Mouse (Mus musculus) liver, embryonic 11.5 days (tissue): ENCODE results near the gene Lsm14a. TPM values are rescaled to one million over a fixed set of nuclear protein-coding genes. Genes with fewer than 3 reads are reported as not detected.

ENCODE experiments used
- ATAC-seq: fragments of 200-750 bp; cut with Nextera tagmentation; replicated peaks from 2 replicates; pipeline ENCODE4 v1.8.0; 2017; ENCODE audit warnings: moderate number of reproducible peaks, mild to moderate bottlenecking, moderate TSS enrichment, moderate library complexity; ENCODE audit not compliant: low FRiP score
- DNase-seq: peaks from one replicate; pipeline ENCODE4 v3.0.0-alpha.2; 2017; ENCODE audit warnings: low spot score
- H3K27ac ChIP-seq: fragments of 300-500 bp; sonication (generic); 2 replicates; pipeline ENCODE4 v1.5.1; 2014; ENCODE audit warnings: mild to moderate bottlenecking, low read depth, low read length, control low read depth
- H3K27me3 ChIP-seq: fragments of 300-500 bp; sonication (generic); replicated peaks from 2 replicates; pipeline ENCODE4 v1.6.1; 2014; ENCODE audit warnings: low read length, mixed read lengths; ENCODE audit not compliant: control insufficient read depth, insufficient read depth
- H3K36me3 ChIP-seq: fragments of 300-500 bp; sonication (generic); 2 replicates; pipeline ENCODE4 v1.6.1; 2014; ENCODE audit warnings: mild to moderate bottlenecking, low read length, moderate library complexity, mixed read lengths; ENCODE audit not compliant: control insufficient read depth, insufficient read depth
- H3K4me1 ChIP-seq: fragments of 300-500 bp; sonication (generic); replicated peaks from 2 replicates; pipeline ENCODE4 v1.6.1; 2014; ENCODE audit warnings: low read length, mixed read lengths; ENCODE audit not compliant: control insufficient read depth, insufficient read depth
- H3K4me2 ChIP-seq: fragments of 300-500 bp; sonication (generic); 2 replicates; pipeline ENCODE4 v1.6.1; 2014; ENCODE audit warnings: mild to moderate bottlenecking, control low read depth, moderate library complexity
- H3K4me3 ChIP-seq: fragments of 300-500 bp; sonication (generic); 2 replicates; pipeline ENCODE4 v1.5.1; 2014; ENCODE audit warnings: low read depth, low read length, control low read depth
- H3K9ac ChIP-seq: fragments of 300-500 bp; sonication (generic); 2 replicates; pipeline ENCODE4 v1.6.1; 2014; ENCODE audit warnings: low read depth, low read length, control low read depth
- H3K9me3 ChIP-seq: fragments of 300-500 bp; sonication (generic); 2 replicates; pipeline ENCODE4 v1.6.1; 2016; ENCODE audit warnings: low read length, inconsistent platforms, mixed read lengths; ENCODE audit not compliant: control insufficient read depth
- WGBS: fragments of 180-500 bp; shearing (Covaris S2); extraction: QIAGEN DNeasy Blood & Tissue Kit; methylation state at CpG from one replicate; pipeline ENCODE4 v1.1.7; 2014; 5-methylcytosine and 5-hydroxymethylcytosine counted together
- polyA plus RNA-seq: library from polyadenylated mRNA; unstranded; fragments of >200 nt; fragmentation: Nextera tagmentation; extraction: Ambion mirVana; gene quantifications from 2 replicates; pipeline ENCODE4 v1.2.1, GENCODE M21; 2014

Gene Lsm14a
- polyA plus RNA-seq, 1 experiment from 2014 or later: 44.3 TPM

DNA sequence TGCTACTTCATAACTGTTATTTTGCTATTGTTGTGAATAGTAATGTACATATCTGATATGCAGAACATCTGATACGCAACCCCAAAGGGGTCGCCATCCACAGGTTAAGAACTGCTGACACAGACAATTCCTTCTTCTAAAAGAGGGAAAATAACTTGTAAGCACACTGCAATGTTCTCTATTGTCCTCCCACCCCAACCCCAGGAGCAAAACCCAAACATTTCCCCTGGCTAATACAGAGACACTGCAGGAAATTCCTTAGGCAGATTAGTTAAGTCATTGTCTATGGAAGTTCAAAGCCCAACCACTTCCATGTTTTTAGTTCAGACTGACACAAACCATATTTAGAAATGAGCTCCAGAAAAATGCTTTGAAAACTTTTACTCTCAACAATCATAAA is 94.3 kb downstream of the Lsm14a start:
- Histone ChIP-seq H3K9ac (no peak overlapping the region), H3K27me3 (no peaks in the 10 kb centered on the region), H3K27ac (no peak overlapping the region), H3K36me3 (no peaks in the 10 kb centered on the region; the same call in 1 of the 2 replicates), H3K4me1 (peaks cover 6% of the 10 kb centered on the region), H3K9me3 (no peaks in the 10 kb centered on the region), H3K4me3 (no peak overlapping the region), H3K4me2 (no peak overlapping the region)
- WGBS: 86% methylated on average over 2 of the region's 2 CpGs
- DNase-seq (no peak), ATAC-seq (no peak)

DNA sequence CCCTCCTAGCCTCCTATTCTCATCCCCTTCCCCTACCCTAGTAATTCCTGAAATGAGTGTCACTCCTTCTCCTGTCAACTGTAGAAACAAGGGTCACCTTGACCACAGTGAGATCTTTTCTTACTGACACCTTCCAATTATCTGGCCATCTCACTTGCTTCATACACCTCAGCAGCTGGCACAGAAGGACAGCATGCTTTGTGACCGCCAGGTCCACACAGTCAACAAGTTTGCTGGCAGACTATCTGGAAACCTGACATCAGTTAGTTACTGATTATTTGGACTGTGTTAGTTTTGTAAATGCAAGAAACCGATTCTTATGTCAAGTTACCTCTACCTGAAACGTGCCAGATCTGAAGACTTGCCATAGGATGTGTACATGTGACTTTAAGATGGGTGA is 97.0 kb downstream of the Lsm14a start:
- WGBS: 86% methylated on average over 3 of the region's 3 CpGs
- no peak overlapping the region for H3K4me2 ChIP-seq
- no peak overlapping the region for H3K27ac ChIP-seq
- H3K9ac ChIP-seq: no peak overlapping the region
- H3K4me1 ChIP-seq: peaks cover 3% of the 10 kb centered on the region; the same call in 1 of the 2 replicates
- H3K9me3 ChIP-seq: no peaks in the 10 kb centered on the region
- DNase-seq (no peak), ATAC-seq (no peak)
- no peak overlapping the region for H3K4me3 ChIP-seq
- H3K27me3 ChIP-seq: no peaks in the 10 kb centered on the region
- H3K36me3 ChIP-seq: no peaks in the 10 kb centered on the region; the same call in 1 of the 2 replicates

Other genes with a start within 250 kb of the Lsm14a start
- gene Uba2, start 223.7 kb downstream of the Lsm14a start, polyA plus RNA-seq: 226 and 253 TPM in 2 replicates
- 56.2 and 62.8 TPM in 2 replicates for gene Pdcd2l, start 196.7 kb downstream of the Lsm14a start, polyA plus RNA-seq
- gene Gpi1, start 163.0 kb downstream of the Lsm14a start, polyA plus RNA-seq: 489 and 511 TPM in 2 replicates
- not detected in 2 replicates for gene Gm6096, start 142.3 kb downstream of the Lsm14a start, polyA plus RNA-seq
- gene 4931406P16Rik, start 79.8 kb downstream of the Lsm14a start, polyA plus RNA-seq: 28.7 and 32.6 TPM in 2 replicates